Mouse (Mus musculus): ENCODE data around the gene Zbtb16. TPM values are rescaled to one million over a fixed set of nuclear protein-coding genes. Genes with fewer than 3 reads are reported as not detected.

Gene Zbtb16
- total RNA-seq, 2 experiments from 2014 or later: 132 to 167 TPM

GRCm38 (mm10) chr9:48812352-48812751, 23.7 kb downstream of the Zbtb16 start:
- DNase-seq (ENCODE audit: low spot score): no peak
- intact Hi-C loops (cut with DNase I): no loop called here

GRCm38 (mm10) chr9:48806591-48806990, 29.4 kb downstream of the Zbtb16 start:
- no peak for DNase-seq (ENCODE audit: low spot score)

GRCm38 (mm10) chr9:48805850-48806249, 30.2 kb downstream of the Zbtb16 start:
- intact Hi-C loops (cut with DNase I): no loop called here
- DNase-seq (ENCODE audit: low spot score): no peak

More at GRCm38 (mm10) chr9:48806591-48806990, 29.4 kb downstream of the Zbtb16 start:
- intact Hi-C loops (cut with DNase I): no loop called here

GRCm38 (mm10) chr9:48804509-48804908, 31.5 kb downstream of the Zbtb16 start:
- no peak for DNase-seq (ENCODE audit: low spot score)
- intact Hi-C loops (cut with DNase I): no loop called here

DNA sequence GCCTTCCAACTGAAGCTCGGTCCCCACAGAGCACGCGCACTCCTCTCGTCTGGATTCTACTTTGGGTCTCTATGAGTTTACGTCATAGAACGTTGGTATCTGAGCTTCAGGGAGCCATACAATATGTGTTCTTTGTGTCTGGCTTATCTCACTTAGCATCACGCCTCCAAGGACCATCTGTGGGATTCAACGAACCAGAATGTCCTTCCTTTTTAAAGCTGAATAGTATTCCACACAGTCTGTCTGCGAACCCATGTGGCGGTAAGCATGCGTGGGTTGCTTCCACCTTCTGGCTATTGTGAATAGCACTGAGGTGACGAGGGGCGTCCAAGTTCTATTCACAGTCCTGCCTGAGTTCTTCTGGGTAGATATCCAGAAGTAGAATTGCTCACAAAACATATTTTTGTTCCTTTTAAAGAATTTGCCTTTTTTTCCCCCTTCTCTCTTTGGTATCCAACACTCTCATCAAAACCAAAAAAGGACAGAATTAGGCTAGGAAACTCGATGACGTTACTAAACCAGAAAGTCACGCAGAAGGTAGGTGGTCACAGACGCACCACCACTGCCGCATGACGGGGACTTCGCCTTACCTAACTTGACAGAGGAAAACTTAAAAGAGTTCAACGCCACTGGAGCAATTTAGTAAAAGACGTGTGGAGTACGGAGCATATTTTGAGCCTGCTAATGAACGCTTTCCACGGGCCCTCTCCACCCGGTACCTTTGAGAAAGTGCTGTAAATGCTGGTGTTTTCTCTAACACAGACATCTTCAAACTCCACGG, 32.4 kb downstream of the Zbtb16 start:
- intact Hi-C loops (cut with DNase I): no loop called here
- no peak for DNase-seq (ENCODE audit: low spot score)

DNA sequence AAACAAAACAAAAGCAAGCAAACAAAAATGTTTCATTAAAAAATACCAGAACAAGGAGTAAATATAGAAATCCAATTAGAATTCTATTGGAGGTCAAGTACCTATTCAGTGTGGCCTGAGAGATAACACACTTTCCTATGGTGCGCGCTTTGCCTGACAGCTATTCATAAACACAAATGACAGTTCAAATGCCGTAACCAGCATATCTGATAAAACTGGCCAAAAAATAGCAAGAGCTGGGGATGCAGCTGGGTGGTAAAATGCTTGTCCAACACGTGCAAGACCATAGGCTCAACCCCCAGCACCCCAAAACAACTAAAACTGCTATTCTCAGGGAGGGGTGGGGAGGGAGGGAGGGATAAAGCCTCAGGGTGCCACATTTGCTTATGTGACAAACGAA, 33.6 kb downstream of the Zbtb16 start:
- no peak for DNase-seq (ENCODE audit: low spot score)
- intact Hi-C loops (cut with DNase I): no loop called here

GRCm38 (mm10) chr9:48801322-48801721, 34.7 kb downstream of the Zbtb16 start:
- intact Hi-C loops (cut with DNase I): no loop called here
- no peak for DNase-seq (ENCODE audit: low spot score)

GRCm38 (mm10) chr9:48800627-48801026, 35.4 kb downstream of the Zbtb16 start:
- intact Hi-C loops (cut with DNase I): no loop called here
- DNase-seq (ENCODE audit: low spot score): no peak

DNA sequence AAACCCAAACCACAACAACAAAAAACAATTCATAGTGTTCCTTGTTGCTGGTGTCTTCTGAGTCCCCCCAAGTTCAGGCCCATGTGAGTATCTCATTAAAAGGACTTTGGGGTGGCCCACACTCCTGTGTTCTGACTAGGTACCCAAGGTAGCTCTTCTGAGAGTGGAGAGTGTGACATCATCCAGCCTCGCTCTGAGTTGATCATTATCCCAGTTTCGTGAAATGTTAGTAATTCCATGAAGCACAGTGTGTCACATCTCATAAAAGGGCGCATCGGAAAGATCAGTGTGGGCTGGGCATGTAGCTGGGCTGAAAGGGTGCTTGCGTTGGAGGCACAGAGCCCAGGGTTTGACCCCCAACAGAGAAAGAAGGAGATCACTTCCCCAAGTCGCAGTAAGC, 38.0 kb downstream of the Zbtb16 start:
- no peak for DNase-seq (ENCODE audit: low spot score)
- intact Hi-C loops (cut with DNase I): no loop called here

DNA sequence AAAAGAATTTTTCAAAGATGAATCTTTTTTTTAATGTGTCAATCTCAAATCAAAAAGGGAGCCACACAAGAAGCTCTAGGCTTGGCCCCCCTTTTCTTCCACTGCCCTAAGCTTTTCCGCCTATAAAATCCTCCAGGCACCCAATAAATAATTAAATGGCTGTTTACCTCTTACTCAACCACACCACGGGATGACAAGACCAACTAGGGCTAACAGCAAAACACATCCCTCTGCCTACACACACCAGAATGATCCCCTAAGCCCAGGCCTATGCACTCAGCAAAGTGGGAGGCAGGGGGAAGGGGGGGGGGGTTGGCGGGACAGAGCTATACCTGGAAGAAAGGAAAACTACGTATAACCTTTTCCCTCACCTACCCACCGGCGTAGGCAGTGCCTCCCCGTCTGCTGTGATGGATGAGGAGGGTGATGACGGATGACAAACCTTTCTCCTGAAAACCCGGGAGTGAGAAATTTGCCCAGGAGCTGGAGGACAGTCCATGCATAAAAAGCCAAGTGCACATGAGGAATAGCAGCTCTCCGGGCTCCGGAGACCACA, 39.7 kb downstream of the Zbtb16 start:
- DNase-seq (ENCODE audit: low spot score): no peak
- intact Hi-C loops (cut with DNase I): no loop called here

DNA sequence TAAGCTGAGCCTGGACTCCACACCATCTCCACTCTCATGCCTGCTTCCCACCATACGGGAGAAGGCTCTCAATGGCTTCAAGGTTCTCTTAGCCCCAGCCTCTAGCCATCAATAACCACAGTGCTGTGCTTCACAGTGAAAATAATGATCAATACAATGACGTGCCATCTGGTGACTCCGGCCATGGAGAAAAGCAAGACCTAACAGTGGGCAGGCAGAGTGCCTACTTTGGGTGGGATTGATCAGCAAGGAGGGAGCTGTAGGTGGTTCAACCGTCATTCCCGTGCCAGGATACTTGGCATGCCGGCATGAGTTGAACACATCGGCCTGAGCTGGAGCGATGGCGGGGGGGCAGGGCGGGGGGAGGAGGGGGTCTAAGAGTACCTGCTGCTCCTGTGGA, 40.3 kb downstream of the Zbtb16 start:
- no peak for DNase-seq (ENCODE audit: low spot score)
- intact Hi-C loops (cut with DNase I): no loop called here

GRCm38 (mm10) chr9:48795095-48795494, 40.9 kb downstream of the Zbtb16 start:
- DNase-seq (ENCODE audit: low spot score): no peak
- intact Hi-C loops (cut with DNase I): no loop called here

- no peak for DNase-seq (ENCODE audit: low spot score)
These were observed 41.6 kb downstream of the Zbtb16 start for GRCm38 (mm10) chr9:48794463-48794862.

GRCm38 (mm10) chr9:48793638-48794188, 42.3 kb downstream of the Zbtb16 start:
- intact Hi-C loops (cut with DNase I): no loop called here

More at GRCm38 (mm10) chr9:48794463-48794862, 41.6 kb downstream of the Zbtb16 start:
- intact Hi-C loops (cut with DNase I): no loop called here

GRCm38 (mm10) chr9:48790575-48790974, 45.4 kb downstream of the Zbtb16 start:
- intact Hi-C loops (cut with DNase I): no loop called here
- DNase-seq (ENCODE audit: low spot score): no peak

More at GRCm38 (mm10) chr9:48793638-48794188, 42.3 kb downstream of the Zbtb16 start:
- no peak for DNase-seq (ENCODE audit: low spot score)

DNA sequence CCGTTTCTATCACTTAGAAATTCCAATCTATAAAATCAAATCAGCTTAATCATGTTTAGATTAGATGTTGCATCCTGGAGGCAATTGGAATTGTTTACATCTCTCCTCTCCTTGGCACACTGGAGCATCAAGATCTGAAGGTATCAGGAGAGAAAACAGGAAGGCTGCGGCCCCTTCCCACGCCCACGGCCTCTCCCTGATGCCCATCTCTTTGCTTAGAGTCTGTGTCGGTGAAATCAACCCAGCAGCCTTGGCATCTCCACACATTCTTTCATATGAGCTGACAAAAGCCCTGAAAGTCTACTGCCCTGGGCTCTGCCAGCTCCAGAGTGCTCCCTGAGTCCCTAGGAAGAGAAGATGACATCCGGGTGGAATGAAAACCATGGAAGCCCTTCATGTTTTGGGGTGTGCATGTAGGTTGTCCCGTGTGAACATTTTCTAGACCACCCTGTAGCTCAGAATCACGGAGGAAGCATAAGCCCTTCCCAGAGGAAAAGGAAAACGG, 48.1 kb downstream of the Zbtb16 start:
- no peak for DNase-seq (ENCODE audit: low spot score)
- intact Hi-C loops (cut with DNase I): loop anchor here (2.0 kb wide), 1 partner anchor 51 kb away; no protein-coding TSS in a partner anchor

DNA sequence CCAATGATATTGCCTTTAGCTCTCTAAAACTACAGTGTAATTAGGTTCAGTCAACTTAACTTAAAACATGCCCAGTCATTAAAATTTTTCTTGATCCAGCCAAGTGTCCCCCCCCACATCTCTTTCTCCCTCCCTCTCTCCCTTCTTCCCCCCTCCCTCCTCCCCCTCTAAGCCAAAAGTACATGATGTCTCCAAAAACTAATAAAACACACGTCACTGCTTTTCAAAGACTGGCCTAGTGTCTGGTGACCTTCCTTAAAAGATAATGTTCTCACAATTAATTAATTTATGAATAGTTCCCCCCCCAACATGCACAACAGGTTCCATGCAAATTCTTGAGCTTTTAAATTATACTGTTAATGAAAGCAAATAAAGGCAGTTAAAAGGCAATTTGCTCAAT, 48.7 kb downstream of the Zbtb16 start:
- intact Hi-C loops (cut with DNase I): loop anchor here (2.0 kb wide), 1 partner anchor 51 kb away; no protein-coding TSS in a partner anchor
- DNase-seq (ENCODE audit: low spot score): no peak

- peak; percentile 56 for DNase-seq (ENCODE audit: low spot score)
- intact Hi-C loops (cut with DNase I): loop anchor here (2.0 kb wide), 1 partner anchor 50 kb away; no protein-coding TSS in a partner anchor
These were observed 49.2 kb downstream of the Zbtb16 start for GRCm38 (mm10) chr9:48786814-48787213.

DNA sequence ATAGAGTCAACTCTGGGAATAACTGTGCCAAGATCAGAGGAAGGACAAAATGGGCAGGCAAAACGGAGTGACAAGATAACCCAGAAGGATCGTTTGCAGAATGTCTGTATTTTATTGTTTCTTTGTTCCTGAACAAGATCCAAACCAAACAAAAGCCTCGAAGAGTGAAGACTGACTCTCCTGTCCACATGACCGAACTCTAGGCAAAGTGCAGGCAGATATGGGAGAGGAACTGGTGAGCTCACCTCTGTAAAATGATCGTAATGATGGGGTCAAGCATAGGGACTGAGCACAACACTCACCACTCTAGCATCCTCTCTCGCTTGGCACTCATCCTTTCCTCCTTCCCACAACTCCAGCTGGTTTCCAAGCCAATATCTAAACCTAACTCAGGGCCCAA, 51.1 kb downstream of the Zbtb16 start:
- no peak for DNase-seq (ENCODE audit: low spot score)
- intact Hi-C loops (cut with DNase I): no loop called here

DNA sequence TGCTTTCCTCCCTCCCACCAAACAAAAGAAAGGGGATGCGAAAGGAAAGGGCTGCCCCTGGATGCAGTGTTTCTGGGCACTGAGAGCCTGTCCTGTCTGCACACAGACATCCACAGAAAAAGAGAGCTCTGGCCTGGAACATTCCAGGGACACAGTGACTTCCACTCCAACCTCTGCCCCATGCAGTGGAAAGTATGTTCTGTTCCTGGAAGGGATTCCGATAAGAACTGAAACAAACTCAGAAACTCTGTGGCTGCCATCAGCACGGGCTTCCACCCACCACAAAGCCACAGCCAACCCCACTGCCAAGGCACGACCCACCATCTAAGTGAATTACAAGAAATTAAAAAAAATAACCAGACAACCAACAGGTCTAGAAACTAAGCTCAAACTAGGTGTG, 52.7 kb downstream of the Zbtb16 start:
- peak; percentile 25 for DNase-seq (ENCODE audit: low spot score)
- intact Hi-C loops (cut with DNase I): no loop called here
